Mouse (Mus musculus) midbrain, embryonic 16.5 days (tissue): ENCODE data around the gene Pkp3. TPM values are rescaled to one million over a fixed set of nuclear protein-coding genes. Genes with fewer than 3 reads are reported as not detected.
A peak's percentile ranks its signal among the peaks of the same experiment; 100 is the strongest.

Experiments used
- ATAC-seq: fragments of 200-750 bp; cut with Nextera tagmentation; 2 replicates; pipeline ENCODE4 v1.8.0; 2017; ENCODE audit warnings: moderate TSS enrichment
- H3K27ac ChIP-seq: fragments of 300-500 bp; sonication (generic); 2 replicates; pipeline ENCODE4 v1.5.1; 2014; ENCODE audit warnings: mild to moderate bottlenecking, low read length, mixed read lengths
- H3K27me3 ChIP-seq: fragments of 300-500 bp; sonication (generic); 2 replicates; pipeline ENCODE4 v1.6.1; 2014; ENCODE audit warnings: low read depth, low read length, mixed read lengths; ENCODE audit not compliant: control insufficient read depth, insufficient read depth
- H3K36me3 ChIP-seq: fragments of 300-500 bp; sonication (generic); 2 replicates; pipeline ENCODE4 v1.6.1; 2014; ENCODE audit warnings: mild to moderate bottlenecking, low read length, moderate library complexity, mixed read lengths; ENCODE audit not compliant: control insufficient read depth, insufficient read depth
- H3K4me1 ChIP-seq: fragments of 300-500 bp; sonication (generic); 2 replicates; pipeline ENCODE4 v1.6.1; 2014; ENCODE audit warnings: mild to moderate bottlenecking, low read length, mixed read lengths; ENCODE audit not compliant: control insufficient read depth, insufficient read depth
- H3K4me2 ChIP-seq: fragments of 300-500 bp; sonication (generic); 2 replicates; pipeline ENCODE4 v1.6.1; 2014; ENCODE audit warnings: mild to moderate bottlenecking, low read length, mixed read lengths
- H3K4me3 ChIP-seq: fragments of 300-500 bp; sonication (generic); 2 replicates; pipeline ENCODE4 v1.5.1; 2014; ENCODE audit warnings: low read depth, mild to moderate bottlenecking, low read length, moderate library complexity, mixed read lengths
- H3K9ac ChIP-seq: fragments of 300-500 bp; sonication (generic); 2 replicates; pipeline ENCODE4 v1.6.1; 2014; ENCODE audit warnings: low read depth, low read length, mixed read lengths
- H3K9me3 ChIP-seq: fragments of 300-500 bp; sonication (generic); replicated peaks from 2 replicates; pipeline ENCODE4 v1.6.1; 2014; ENCODE audit warnings: mild to moderate bottlenecking, low read length, mixed read lengths; ENCODE audit not compliant: control insufficient read depth, poor library complexity, severe bottlenecking
- WGBS: fragments of 180-500 bp; shearing (Covaris S2); extraction: QIAGEN DNeasy Blood & Tissue Kit; methylation state at CpG from one replicate; pipeline ENCODE4 v1.1.7; 2014; 5-methylcytosine and 5-hydroxymethylcytosine counted together
- polyA plus RNA-seq: library from polyadenylated mRNA; unstranded; fragments of >200 nt; fragmentation: Nextera tagmentation; extraction: Ambion mirVana; gene quantifications from 2 replicates; pipeline ENCODE4 v1.2.1, GENCODE M21; 2015

Gene Pkp3
- polyA plus RNA-seq, 1 experiment from 2014 or later = 0.06 TPM

- H3K9ac ChIP-seq = no peak overlapping the region
- 56% methylated on average over 6 of the region's 6 CpGs for WGBS
- no peaks in the 10 kb centered on the region for H3K9me3 ChIP-seq
- no peak overlapping the region for H3K27ac ChIP-seq
- no peak overlapping the region for H3K4me3 ChIP-seq
- no peak overlapping the region for H3K4me2 ChIP-seq
- no peaks in the 10 kb centered on the region for H3K36me3 ChIP-seq
- peaks cover 4% of the 10 kb centered on the region; the same call in 1 of the 2 replicates for H3K4me1 ChIP-seq
- peaks cover 34% of the 10 kb centered on the region for H3K27me3 ChIP-seq
- ATAC-seq = no peak
Measured at GRCm38 (mm10) chr7:141096649-141097056, 18.6 kb downstream of the Pkp3 start.

GRCm38 (mm10) chr7:141097177-141097576 is 19.2 kb downstream of the Pkp3 start:
- H3K9ac ChIP-seq = no peak overlapping the region
- peaks cover 4% of the 10 kb centered on the region; the same call in 1 of the 2 replicates for H3K4me1 ChIP-seq
- H3K4me2 ChIP-seq = no peak overlapping the region
- H3K4me3 ChIP-seq = no peak overlapping the region
- no peaks in the 10 kb centered on the region for H3K36me3 ChIP-seq
- no peaks in the 10 kb centered on the region for H3K9me3 ChIP-seq
- 88% methylated on average over 5 of the region's 5 CpGs for WGBS
- ATAC-seq = no peak
- no peak overlapping the region for H3K27ac ChIP-seq
- peaks cover 35% of the 10 kb centered on the region for H3K27me3 ChIP-seq

GRCm38 (mm10) chr7:141099911-141100691 is 22.1 kb downstream of the Pkp3 start, which contains the start of gene Sigirr:
Gene Sigirr, minus strand, starts transcription at chr7:141100572.
- peaks cover 34% of the 10 kb centered on the region for H3K27me3 ChIP-seq
- peaks cover 4% of the 10 kb centered on the region; the same call in 1 of the 2 replicates for H3K4me1 ChIP-seq
- H3K4me3 ChIP-seq = peak within 1 kb of the TSS; percentile 49
- H3K36me3 ChIP-seq = no peaks in the 10 kb centered on the region
- peak within 1 kb of the TSS; percentile 62 for H3K9ac ChIP-seq
- no peaks in the 10 kb centered on the region for H3K9me3 ChIP-seq
- under 1% methylated on average over 56 of the region's 56 CpGs for WGBS
- H3K27ac ChIP-seq = no peak within 1 kb of the TSS
- peak; percentile 21; the same call in 1 of the 2 replicates for ATAC-seq
- H3K4me2 ChIP-seq = peak within 1 kb of the TSS; percentile 84

GRCm38 (mm10) chr7:141103161-141103560 is 25.1 kb downstream of the Pkp3 start:
- H3K9ac ChIP-seq = no peak overlapping the region
- H3K27ac ChIP-seq = no peak overlapping the region
- peaks cover 34% of the 10 kb centered on the region for H3K27me3 ChIP-seq
- H3K4me1 ChIP-seq = peaks cover 4% of the 10 kb centered on the region; the same call in 1 of the 2 replicates
- no peaks in the 10 kb centered on the region for H3K9me3 ChIP-seq
- no peak for ATAC-seq
- H3K4me2 ChIP-seq = no peak overlapping the region
- no peak overlapping the region for H3K4me3 ChIP-seq
- H3K36me3 ChIP-seq = no peaks in the 10 kb centered on the region
- WGBS = 71% methylated on average over 3 of the region's 3 CpGs

GRCm38 (mm10) chr7:141115874-141116273 is 37.9 kb downstream of the Pkp3 start:
- Histone ChIP-seq H3K36me3 (no peaks in the 10 kb centered on the region), H3K9ac (no peak overlapping the region), H3K27ac (no peak overlapping the region), H3K27me3 (no peaks in the 10 kb centered on the region), H3K4me3 (no peak overlapping the region), H3K9me3 (no peaks in the 10 kb centered on the region), H3K4me2 (no peak overlapping the region), H3K4me1 (no peaks in the 10 kb centered on the region)
- no peak for ATAC-seq
- WGBS = 85% methylated on average over 9 of the region's 9 CpGs

- Histone ChIP-seq H3K36me3 (no peaks in the 10 kb centered on the region), H3K27me3 (no peaks in the 10 kb centered on the region), H3K9ac (no peak within 1 kb of the TSS), H3K4me1 (no peaks in the 10 kb centered on the region), H3K4me3 (no peak within 1 kb of the TSS), H3K4me2 (no peak within 1 kb of the TSS), H3K27ac (no peak within 1 kb of the TSS), H3K9me3 (no peaks in the 10 kb centered on the region)
- ATAC-seq = no peak
- WGBS = 18% methylated on average over 9 of the region's 9 CpGs
Measured at GRCm38 (mm10) chr7:141117636-141118035, 39.6 kb downstream of the Pkp3 start, which contains the start of gene Ano9. Gene Ano9, minus strand, starts transcription at chr7:141117806.

GRCm38 (mm10) chr7:141119487-141119886 is 41.5 kb downstream of the Pkp3 start:
- no peak for ATAC-seq
- H3K4me2 ChIP-seq = no peak overlapping the region
- H3K36me3 ChIP-seq = no peaks in the 10 kb centered on the region
- no peaks in the 10 kb centered on the region for H3K9me3 ChIP-seq
- 75% methylated on average over 3 of the region's 3 CpGs for WGBS
- no peak overlapping the region for H3K9ac ChIP-seq
- no peak overlapping the region for H3K27ac ChIP-seq
- no peaks in the 10 kb centered on the region for H3K27me3 ChIP-seq
- H3K4me3 ChIP-seq = no peak overlapping the region
- H3K4me1 ChIP-seq = no peaks in the 10 kb centered on the region

GRCm38 (mm10) chr7:141120605-141121004 is 42.6 kb downstream of the Pkp3 start:
- H3K27ac ChIP-seq = no peak overlapping the region
- no peak overlapping the region for H3K4me3 ChIP-seq
- H3K4me1 ChIP-seq = no peaks in the 10 kb centered on the region
- no peaks in the 10 kb centered on the region for H3K27me3 ChIP-seq
- H3K36me3 ChIP-seq = no peaks in the 10 kb centered on the region
- H3K4me2 ChIP-seq = no peak overlapping the region
- H3K9me3 ChIP-seq = no peaks in the 10 kb centered on the region
- no peak for ATAC-seq
- WGBS = 84% methylated on average over 3 of the region's 3 CpGs
- H3K9ac ChIP-seq = no peak overlapping the region

GRCm38 (mm10) chr7:141121051-141121531 is 43.1 kb downstream of the Pkp3 start:
- no peaks in the 10 kb centered on the region for H3K9me3 ChIP-seq

More at GRCm38 (mm10) chr7:141121051-141121531, 43.1 kb downstream of the Pkp3 start:
- WGBS = 82% methylated on average over 5 of the region's 5 CpGs
- Histone ChIP-seq H3K27ac (no peak overlapping the region), H3K36me3 (no peaks in the 10 kb centered on the region), H3K4me1 (no peaks in the 10 kb centered on the region), H3K9ac (no peak overlapping the region), H3K27me3 (no peaks in the 10 kb centered on the region), H3K4me3 (no peak overlapping the region), H3K4me2 (no peak overlapping the region)
- ATAC-seq = no peak
